Mouse (Mus musculus) megakaryocyte-erythroid progenitor cell, adult 5-6 weeks (primary cell): ENCODE measurements at regions not wholly inside any gene's neighbourhood (a gene's known extent, or its start where the extent isn't known, plus 50 kb on each side); places are given as distances from the start of the nearest gene placed in this dataset.

Source experiments
- ATAC-seq: replicated peaks from 2 replicates; pipeline ENCODE4 v1.8.0; 2016; ENCODE audit warnings: mild to moderate bottlenecking, inconsistent platforms; ENCODE audit not compliant: severe bottlenecking, poor library complexity, low FRiP score, low TSS enrichment

GRCm38 (mm10) chr1:163190841-163191240 is 105.4 kb upstream of the Mroh9 start:
- ATAC-seq: no peak

DNA sequence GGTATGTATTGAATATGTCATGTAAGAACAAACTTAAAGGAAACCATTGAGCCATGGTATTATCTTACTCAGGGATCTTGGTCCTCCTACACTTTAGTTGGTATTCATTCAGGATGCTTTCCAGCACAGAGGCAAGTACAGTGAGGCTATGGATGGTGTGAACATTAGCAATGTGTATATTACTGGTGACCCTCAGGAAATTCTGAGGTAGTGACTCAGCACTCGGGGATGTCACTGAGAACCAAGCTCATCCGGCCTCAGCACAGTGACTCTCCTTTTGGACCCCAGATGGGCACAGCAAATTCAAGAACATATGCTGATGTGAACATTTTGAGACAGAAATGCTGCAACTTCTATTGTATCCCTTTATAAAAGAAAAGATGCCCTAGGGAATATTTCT is 96.4 kb upstream of the Mroh9 start:
- ATAC-seq: no peak

DNA sequence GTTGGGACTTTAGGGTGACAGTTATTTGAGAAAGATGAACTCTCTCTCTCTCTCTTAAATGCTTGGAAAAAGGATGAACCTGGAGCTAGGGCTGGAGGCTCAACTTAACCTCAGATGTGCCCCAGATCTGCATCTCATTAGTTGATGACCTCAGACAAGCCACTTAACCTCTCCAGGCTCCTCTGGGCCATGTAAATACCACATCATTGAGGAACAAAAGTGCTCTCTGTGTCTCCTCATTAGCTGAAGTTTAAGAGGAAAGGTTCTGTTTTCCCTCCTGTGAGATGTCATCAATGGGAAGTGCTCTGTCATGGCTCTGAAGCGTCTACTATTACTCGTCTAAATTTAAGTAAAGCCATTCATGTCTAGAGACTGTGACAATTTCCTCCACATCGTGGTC is 91.5 kb upstream of the Mroh9 start:
- no peak for ATAC-seq

DNA sequence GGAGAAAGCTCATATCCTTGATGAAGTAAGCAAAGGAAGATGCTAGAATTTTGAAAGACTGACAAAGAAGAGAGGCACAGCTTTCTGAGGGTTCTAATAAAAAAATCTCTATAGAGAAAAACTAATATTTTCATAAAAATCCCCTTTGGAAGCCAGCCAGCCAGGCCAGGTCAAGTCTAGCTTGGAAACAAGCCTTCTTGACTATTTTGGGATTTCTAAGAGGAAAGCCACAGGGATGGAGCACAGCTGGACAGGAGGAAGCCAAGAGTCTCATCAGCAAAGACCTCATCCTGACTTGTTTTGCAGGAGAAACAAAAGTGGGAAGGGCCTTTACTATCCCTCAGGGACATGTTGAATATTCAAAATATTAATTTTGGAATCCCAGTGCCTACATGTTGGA is 81.6 kb upstream of the Mroh9 start:
- ATAC-seq: no peak

DNA sequence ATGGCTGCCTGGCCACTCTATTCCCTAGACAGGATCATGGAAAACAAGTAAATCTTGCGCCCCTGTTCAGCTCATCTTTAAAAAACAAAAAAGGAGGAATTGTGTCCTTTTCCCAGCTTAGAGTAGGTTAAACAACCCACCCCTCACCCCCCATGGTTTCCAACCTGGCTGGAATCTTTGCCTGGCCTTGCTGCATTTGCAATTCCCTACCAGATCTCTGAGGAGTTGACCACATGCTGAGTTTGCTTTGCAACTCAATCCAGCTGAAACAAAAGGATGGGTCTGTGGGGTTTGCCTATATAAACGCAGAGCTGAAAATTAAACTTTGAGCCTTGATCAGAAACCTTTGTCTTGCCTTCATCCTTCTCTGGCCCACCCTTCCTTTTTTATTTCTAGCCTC is 78.2 kb upstream of the Mroh9 start:
- ATAC-seq: no peak

DNA sequence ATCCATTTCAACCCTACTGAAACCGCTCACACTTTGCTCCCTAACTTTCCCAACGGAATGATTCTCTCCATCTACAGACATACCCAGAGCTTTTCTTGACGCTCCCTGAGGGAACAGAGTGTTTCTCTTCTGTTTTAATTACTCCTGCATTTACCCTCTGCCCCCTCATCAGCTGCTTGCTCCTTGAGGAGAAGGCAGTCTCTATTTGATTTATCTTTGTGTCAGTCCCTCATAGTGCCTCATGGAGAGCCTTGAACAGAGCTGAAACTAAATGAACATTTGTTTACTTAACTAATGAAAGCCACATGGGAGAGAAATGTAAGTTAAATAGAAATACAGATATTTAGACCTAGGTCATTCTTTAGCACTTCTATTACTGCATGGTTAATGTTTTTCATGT is 74.4 kb upstream of the Mroh9 start:
- ATAC-seq: no peak

DNA sequence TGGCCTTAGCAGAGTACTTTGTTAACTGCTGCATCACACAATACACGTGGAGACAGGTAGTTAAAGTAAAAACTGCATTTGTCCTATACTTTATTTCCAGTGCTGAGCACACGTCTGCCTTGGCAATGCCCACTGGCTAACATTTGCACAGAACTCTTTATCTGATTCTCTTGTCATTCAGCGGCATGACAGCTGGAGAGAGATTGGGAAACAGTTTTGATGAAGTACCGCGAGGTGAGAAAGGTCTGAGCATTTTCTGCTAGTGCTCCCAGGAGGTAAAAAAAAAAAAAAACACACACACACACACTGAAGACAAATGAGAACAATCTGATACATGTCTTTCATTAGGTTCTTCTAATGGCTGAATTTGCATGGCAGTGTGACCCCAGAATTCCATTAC is 73.0 kb upstream of the Mroh9 start:
- ATAC-seq: no peak

- peak; percentile 87 for ATAC-seq
Measured at GRCm38 (mm10) chr1:163150203-163150855, 64.9 kb upstream of the Mroh9 start.

- ATAC-seq: no peak
Measured at GRCm38 (mm10) chr1:163146641-163147040, 61.2 kb upstream of the Mroh9 start.

GRCm38 (mm10) chr1:163143113-163143512 is 57.6 kb upstream of the Mroh9 start:
- no peak for ATAC-seq

DNA sequence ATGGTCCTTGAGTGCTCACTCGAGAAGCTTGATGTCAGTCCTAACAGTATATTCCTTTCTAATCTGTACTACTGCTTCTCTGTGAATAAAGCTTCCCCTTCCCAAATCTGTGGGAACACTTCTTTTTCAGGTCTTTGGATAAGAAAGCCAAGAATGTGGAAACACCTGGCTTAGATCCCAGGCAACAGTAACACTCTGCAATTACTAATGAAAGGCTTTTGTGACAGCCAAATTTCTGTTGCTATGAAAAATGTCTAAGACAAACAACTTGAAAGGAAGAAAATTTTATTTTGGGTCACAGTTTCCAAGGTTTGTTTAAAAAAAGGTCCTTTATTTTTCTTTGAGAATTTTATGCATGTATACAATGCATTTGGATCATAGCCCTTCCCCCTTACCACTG is 56.0 kb upstream of the Mroh9 start:
- no peak for ATAC-seq

DNA sequence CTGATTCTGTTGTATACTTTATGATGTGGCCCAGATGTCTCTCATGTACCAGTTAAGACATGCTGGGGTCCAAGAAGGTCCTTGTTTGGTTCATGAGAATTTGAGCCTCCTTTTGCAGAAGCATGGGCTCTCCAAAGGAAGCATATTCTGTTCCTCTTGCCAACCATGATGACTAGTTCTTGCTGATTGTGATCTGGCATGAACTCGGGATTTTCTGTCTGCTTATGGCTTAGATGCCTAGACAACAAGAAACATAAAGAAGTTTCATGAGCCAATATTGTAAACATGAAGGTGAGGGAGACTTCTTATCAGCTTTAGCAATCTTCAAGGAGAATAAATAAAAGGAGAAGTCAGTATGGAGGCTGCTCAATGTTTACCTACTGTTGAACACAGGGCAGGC is 52.7 kb upstream of the Mroh9 start:
- ATAC-seq: no peak
